Mouse (Mus musculus) thymus, postnatal 10 days (tissue): Measurements from ENCODE around the gene Tbc1d10c.
"Not testable (repeated sequence)": the region's sequence is repeated elsewhere in the genome, so short reads cannot be mapped to it uniquely, and the experiment has no call there.

Experiments
- DNase-seq, 2 experiments: peaks; one replicate each; pipeline ENCODE4 v3.0.0; 2021; ENCODE audit warnings: low spot score in 2 of 2

Tbc1d10c gene

GRCm38 (mm10) chr19:4144550-4145498, 46.3 kb downstream of the Tbc1d10c start:
- no peak for DNase-seq

GRCm38 (mm10) chr19:4143759-4144268, 47.3 kb downstream of the Tbc1d10c start, which contains the start of gene Cabp4:
Gene Cabp4 (minus strand): TSS chr19:4144033.
- no peak for DNase-seq

- DNase-seq = no peak
Measured at GRCm38 (mm10) chr19:4142416-4143173, 48.5 kb downstream of the Tbc1d10c start.

- no peak for DNase-seq
Measured at GRCm38 (mm10) chr19:4140147-4140546, 50.9 kb downstream of the Tbc1d10c start.

- no peak for DNase-seq
Measured at GRCm38 (mm10) chr19:4139446-4139845, 51.6 kb downstream of the Tbc1d10c start, which contains the start of gene Gpr152. Gene Gpr152 (plus strand): TSS chr19:4139787.

- no peak for DNase-seq
Measured at GRCm38 (mm10) chr19:4137913-4138312, 53.2 kb downstream of the Tbc1d10c start.

GRCm38 (mm10) chr19:4136463-4136862, 54.6 kb downstream of the Tbc1d10c start:
- no peak for DNase-seq

GRCm38 (mm10) chr19:4135963-4136345, 55.1 kb downstream of the Tbc1d10c start:
- not testable (repeated sequence) for DNase-seq

GRCm38 (mm10) chr19:4135229-4135962, 55.7 kb downstream of the Tbc1d10c start:
- DNase-seq = not testable (repeated sequence)

- no peak for DNase-seq
Measured at GRCm38 (mm10) chr19:4134354-4134753, 56.7 kb downstream of the Tbc1d10c start.
